Mouse (Mus musculus) c-Kit-negative CD71-positive TER-119-positive erythroid progenitor cells, embryonic 14.5 days (primary cell): ENCODE data around the gene Sap25.
A peak's percentile ranks its signal among the peaks of the same experiment; 100 is the strongest.

Source experiments
- DNase-seq: peaks from one replicate; pipeline ENCODE4 v3.0.0-alpha.2; 2013; ENCODE audit warnings: low read depth, low spot score

Sap25 gene

GRCm38 (mm10) chr5:137660064-137660688 is 19.0 kb downstream of the Sap25 start:
- no peak for DNase-seq

GRCm38 (mm10) chr5:137663057-137663456 is 21.9 kb downstream of the Sap25 start:
- DNase-seq: no peak

- no peak for DNase-seq
These were observed 27.8 kb downstream of the Sap25 start for GRCm38 (mm10) chr5:137668971-137669370.

- no peak for DNase-seq
These were observed 29.1 kb downstream of the Sap25 start for GRCm38 (mm10) chr5:137670240-137670639.

GRCm38 (mm10) chr5:137671443-137672240 is 30.5 kb downstream of the Sap25 start:
- no peak for DNase-seq

GRCm38 (mm10) chr5:137672361-137672760 is 31.2 kb downstream of the Sap25 start:
- DNase-seq: no peak

- DNase-seq: no peak
These were observed 31.9 kb downstream of the Sap25 start for GRCm38 (mm10) chr5:137673015-137673414.

GRCm38 (mm10) chr5:137674786-137675185 is 33.7 kb downstream of the Sap25 start:
- no peak for DNase-seq

GRCm38 (mm10) chr5:137677859-137678258 is 36.7 kb downstream of the Sap25 start:
- no peak for DNase-seq

- DNase-seq: no peak
These were observed 37.6 kb downstream of the Sap25 start for GRCm38 (mm10) chr5:137678736-137679135.

GRCm38 (mm10) chr5:137679726-137680125 is 38.6 kb downstream of the Sap25 start:
- no peak for DNase-seq

GRCm38 (mm10) chr5:137682526-137682925 is 41.4 kb downstream of the Sap25 start:
- DNase-seq: no peak

GRCm38 (mm10) chr5:137683388-137684293 is 42.5 kb downstream of the Sap25 start:
- DNase-seq: no peak

GRCm38 (mm10) chr5:137684294-137685123 is 43.4 kb downstream of the Sap25 start, which contains the start of gene Agfg2:
Agfg2 (minus strand) TSS chr5:137684726.
- peak; percentile 98 for DNase-seq

- no peak for DNase-seq
These were observed 44.5 kb downstream of the Sap25 start for GRCm38 (mm10) chr5:137685653-137686052.

- peak; percentile 88 for DNase-seq
These were observed 45.1 kb downstream of the Sap25 start for GRCm38 (mm10) chr5:137686127-137686790.

GRCm38 (mm10) chr5:137689974-137690373 is 48.8 kb downstream of the Sap25 start:
- no peak for DNase-seq

GRCm38 (mm10) chr5:137690531-137690930 is 49.4 kb downstream of the Sap25 start:
- no peak for DNase-seq

GRCm38 (mm10) chr5:137691881-137692280 is 50.7 kb downstream of the Sap25 start:
- no peak for DNase-seq
